Mouse (Mus musculus) right cerebral cortex, adult 2 months (tissue): ENCODE data around the gene Asah2.
"Not testable (repeated sequence)": the region's sequence is repeated elsewhere in the genome, so short reads cannot be mapped to it uniquely, and the experiment has no call there.

Experiments
- DNase-seq, 2 experiments: peaks; one replicate each; pipeline ENCODE4 v3.0.0; 2021 to 2022; ENCODE audit warnings: low spot score in 2 of 2

Gene Asah2

DNA sequence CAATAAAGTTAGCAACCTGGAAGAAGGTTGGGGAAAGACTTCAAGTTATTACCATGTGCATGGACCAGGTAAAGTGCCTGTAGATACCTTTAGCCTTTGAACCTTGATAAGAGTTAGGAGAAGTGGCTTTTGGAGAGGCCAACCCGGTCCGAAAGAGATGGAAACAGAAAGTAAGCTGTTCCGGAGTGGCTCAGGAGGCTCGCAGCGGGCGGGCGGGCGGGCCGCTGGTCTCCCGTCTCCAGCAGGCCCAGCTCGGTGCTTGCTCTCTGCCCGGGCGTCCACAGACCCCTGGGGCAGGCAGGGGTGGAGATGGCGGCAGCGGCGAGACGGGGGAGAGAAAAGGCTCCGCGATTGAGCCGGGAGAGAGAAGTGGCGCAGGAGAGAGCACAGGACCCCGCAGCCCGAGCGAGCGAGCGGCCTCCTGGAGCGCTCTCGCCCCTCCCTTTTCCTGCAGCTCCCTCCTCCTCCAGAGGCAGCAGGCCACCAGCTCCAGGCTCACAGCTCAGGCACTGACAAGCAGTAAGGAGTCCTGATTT lies at the start of gene Asah2:
TSS of gene Asah2 (minus strand) at position 441 of the 536 bp plus-strand sequence.
- DNase-seq, result peak; percentile 66 to 74

GRCm38 (mm10) chr19:32157045-32157444 lies 49.0 kb upstream of the Asah2 start:
- no peak for DNase-seq

GRCm38 (mm10) chr19:32152529-32152928 lies 44.5 kb upstream of the Asah2 start:
- DNase-seq, result no peak

- DNase-seq, result no peak
Measured at GRCm38 (mm10) chr19:32148710-32149109, 40.7 kb upstream of the Asah2 start.

- DNase-seq, result no peak
Measured at GRCm38 (mm10) chr19:32142383-32142782, 34.4 kb upstream of the Asah2 start.

DNA sequence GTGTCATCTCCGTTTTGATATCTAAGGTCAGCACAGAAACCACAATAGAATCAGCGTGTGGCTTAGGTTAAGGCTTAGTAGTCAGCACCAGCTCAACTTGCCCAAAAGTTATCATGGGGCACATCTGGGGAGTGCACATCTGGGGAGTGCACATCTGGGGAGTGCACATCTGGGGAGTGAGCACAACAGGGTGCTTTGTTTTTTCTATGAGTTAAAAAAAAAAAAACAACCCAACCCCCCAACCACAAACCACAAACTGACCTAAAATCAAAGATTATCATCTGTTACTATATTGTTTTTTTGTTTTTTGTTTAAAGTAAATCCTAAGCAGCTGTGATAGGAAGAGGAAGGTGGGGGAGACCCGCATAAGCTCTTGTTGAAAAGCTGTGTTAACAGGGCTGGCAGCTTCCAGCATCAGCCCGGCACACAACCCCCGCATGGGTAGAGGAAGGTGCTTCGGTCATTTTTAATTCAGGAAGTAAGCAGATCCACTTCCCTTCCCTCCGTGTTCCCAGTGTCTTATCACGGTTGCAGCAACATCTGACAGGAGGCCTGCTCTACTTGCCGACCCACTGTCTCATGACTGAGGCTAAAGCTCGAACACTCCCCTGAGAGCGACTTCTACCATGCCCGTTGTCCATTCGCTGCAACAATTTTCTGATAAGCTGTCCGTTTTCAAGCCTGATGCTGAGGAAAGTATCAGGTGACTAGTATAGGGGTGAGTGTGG lies 30.5 kb upstream of the Asah2 start:
- DNase-seq, result no peak

DNA sequence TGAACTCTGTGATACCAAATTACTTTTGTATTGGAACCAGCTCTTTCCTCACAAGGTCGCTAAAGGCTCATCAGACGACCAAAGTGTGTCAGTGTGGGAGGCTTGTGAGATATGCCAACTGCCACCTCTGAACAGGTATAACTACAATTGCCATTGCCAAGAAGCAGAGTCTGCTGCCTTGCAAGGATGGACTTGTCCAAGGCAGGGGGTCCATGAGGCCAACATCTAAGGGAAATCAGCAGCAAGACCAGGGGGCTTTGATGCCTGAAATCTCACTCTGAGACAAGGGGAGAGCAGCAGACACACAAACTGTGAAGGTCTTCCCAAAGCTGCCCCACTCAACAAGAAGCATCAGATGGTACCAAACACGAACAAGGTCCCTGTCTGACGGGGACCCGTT lies 29.9 kb upstream of the Asah2 start:
- no peak for DNase-seq

GRCm38 (mm10) chr19:32136888-32137625 lies 29.0 kb upstream of the Asah2 start:
- DNase-seq, result peak; percentile 14 to 22

DNA sequence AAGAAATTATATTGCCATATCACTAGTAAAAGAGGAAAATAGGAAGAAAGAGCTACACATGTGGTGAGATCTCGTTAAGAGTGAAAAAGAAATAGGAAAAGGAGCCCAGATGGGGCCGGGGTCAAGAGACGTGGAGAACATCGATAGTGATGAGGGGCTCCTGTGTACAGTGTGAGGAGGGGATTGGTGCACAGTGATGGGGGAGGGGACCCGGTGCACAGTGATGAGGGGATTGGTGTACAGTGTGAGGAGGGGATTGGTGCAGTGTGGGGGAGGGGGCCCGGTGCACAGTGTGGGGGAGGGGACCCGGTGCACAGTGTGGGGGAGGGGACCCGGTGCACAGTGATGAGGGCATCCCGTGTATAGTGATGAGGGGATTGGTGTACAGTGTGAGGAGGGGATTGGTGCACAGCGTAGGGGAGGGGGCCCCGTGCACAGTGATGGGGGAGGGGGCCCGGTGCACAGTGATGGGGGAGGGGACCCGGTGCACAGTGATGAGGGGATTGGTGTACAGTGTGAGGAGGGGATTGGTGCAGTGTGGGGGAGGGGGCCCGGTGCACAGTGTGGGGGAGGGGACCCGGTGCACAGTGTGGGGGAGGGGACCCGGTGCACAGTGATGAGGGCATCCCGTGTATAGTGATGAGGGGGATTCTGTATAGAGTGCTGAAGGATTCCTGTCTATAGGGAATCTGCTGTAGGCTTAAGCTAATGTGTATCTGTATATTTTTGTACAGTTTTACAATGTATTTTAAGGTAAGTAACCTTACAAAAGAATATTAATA lies 23.9 kb upstream of the Asah2 start:
- DNase-seq, result not testable (repeated sequence)

DNA sequence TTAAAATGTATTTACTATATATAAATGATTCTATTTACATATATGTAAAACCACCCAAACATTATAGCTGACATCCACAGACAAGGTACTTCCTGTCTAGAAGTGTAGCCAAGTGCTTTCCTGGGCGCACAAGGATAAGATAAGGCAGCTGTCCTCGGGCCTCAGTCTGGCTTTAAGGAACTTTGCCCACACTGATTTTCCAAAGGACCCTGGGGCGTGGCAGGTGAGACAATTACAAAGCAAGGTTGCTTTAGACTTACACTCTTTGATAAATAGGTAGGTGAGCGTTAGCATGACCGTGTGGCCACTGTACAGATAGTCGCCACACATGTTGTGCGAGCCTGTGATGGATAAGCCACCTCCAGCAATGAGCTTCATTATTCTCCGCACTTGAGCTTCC lies 21.3 kb upstream of the Asah2 start:
- no peak for DNase-seq

GRCm38 (mm10) chr19:32127180-32127850 lies 19.3 kb upstream of the Asah2 start:
- DNase-seq, result no peak

DNA sequence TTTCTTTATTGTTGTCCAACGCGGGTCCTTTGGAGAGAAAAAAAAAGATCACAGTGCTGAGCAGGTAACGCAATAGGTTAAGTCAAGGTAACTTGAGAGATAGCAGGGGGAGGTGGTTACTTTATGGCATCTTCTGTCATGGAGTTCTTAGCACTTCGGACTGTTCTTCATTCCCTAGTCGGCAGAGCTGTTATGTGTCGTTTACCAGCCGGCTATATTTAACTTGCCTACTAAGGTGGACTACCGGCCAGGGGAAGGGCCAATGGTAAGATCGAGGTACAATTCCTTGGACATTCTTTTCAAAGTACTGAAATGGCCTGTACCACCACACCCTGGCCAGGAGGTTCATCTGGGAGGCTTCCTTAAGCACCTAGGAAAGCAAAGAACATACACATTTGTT lies 16.1 kb upstream of the Asah2 start:
- DNase-seq, result no peak

- no peak for DNase-seq
Measured at GRCm38 (mm10) chr19:32123196-32123595, 15.2 kb upstream of the Asah2 start.

DNA sequence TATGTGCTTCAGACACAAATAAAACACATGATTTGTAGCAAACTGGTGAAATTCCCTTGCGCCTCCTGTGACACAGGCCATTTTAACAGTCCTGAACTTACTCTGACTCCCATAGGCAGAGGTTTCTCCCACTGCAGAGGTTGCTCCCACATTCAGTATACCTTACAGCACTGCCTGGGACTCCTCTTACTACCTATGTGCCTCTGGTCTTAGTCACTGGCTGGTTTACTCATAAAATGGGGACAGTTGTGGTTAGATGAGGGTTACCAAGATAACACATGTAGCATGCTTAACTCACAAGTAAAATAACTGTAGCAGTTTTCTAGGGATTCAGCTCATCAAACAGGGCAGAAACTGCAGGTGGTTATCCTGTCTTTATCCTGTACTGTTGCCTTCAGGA lies 12.8 kb upstream of the Asah2 start:
- no peak for DNase-seq

DNA sequence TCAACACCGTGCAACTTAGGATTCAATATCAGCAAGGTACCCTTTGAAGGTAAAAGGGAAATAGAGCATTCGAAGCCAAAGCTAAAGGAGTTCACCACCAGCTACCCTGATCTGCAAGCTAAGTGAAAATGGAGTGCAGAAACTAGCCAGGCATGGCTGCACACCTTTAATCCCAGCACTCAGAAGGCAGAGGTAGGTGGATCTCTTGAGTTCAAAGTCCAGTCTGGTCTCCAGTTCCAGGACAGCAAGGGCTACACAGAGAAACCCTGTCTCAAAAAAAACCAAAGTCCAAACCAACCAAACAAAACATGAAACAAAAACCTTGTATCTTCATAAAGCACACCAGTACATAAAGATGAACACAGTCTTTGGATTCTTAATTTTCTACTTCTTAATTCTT lies 11.7 kb upstream of the Asah2 start:
- no peak for DNase-seq

- no peak for DNase-seq
Measured at GRCm38 (mm10) chr19:32118496-32118895, 10.5 kb upstream of the Asah2 start.

DNA sequence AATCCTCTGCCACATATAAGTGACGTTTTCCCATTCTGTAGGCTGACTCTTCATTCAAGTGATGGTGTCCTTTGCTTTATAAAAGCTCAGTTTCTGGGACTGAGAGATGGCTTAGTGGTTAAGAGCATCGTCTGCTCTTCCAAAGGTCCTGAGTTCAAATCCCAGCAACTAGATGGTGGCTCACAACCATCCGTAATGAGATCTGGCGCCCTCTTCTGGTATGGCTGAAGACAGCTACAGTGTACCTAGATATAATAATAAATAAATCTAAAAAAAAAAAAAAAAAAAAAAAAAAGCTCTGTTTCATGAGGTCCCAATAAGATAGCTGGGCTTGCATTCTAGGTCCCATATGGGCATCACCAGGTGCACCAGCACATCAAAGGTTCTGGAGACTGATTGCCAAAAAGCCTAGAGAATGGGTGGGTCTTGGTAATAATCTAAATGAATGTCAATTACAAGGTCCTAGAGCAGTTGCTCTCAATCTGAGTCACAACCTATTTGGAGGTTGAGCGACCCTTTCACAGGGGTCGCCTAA lies 9.5 kb upstream of the Asah2 start:
- DNase-seq, result no peak

- DNase-seq, result no peak
Measured at GRCm38 (mm10) chr19:32111866-32112790, 4.1 kb upstream of the Asah2 start.

DNA sequence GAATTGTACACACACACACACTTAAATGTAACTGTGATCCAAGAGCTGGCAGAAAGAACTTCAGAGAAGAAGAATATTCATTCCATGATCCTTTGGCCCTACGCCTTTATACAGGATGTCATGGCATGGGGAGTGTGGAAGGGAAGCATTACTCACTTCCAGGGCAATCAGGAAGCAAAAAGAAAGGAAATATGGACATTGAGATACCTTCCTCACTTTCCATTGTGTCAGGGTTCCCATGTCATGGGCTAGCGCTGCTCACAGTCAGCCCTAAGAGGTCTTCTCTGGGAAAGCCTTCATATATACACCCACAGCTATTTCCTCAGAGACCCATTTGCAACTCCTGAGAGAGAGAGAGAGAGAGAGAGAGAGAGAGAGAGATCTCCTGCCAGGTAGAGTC lies 1.3 kb downstream of the Asah2 start:
- no peak for DNase-seq

GRCm38 (mm10) chr19:32104217-32104616 lies 3.8 kb downstream of the Asah2 start:
- no peak for DNase-seq
